Mouse (Mus musculus) forebrain, embryonic 10.5 days (tissue): ENCODE measurements at regions not wholly inside any gene's neighbourhood (a gene's known extent, or its start where the extent isn't known, plus 50 kb on each side); places are given as distances from the start of the nearest gene placed in this dataset.

Experiments
- DNase-seq: peaks from one replicate; pipeline ENCODE4 v3.0.0-alpha.2; 2017; ENCODE audit warnings: low spot score; ENCODE audit errors: extremely low spot score
- H3K27ac ChIP-seq: fragments of 300-500 bp; sonication (generic); 2 replicates; pipeline ENCODE4 v1.5.1; 2016; ENCODE audit warnings: mild to moderate bottlenecking
- H3K27me3 ChIP-seq: fragments of 300-500 bp; sonication (generic); 2 replicates; pipeline ENCODE4 v1.6.1; 2016; ENCODE audit warnings: mild to moderate bottlenecking; ENCODE audit not compliant: poor library complexity, severe bottlenecking
- H3K36me3 ChIP-seq: fragments of 300-500 bp; sonication (generic); replicated peaks from 2 replicates; pipeline ENCODE4 v1.6.1; 2016; ENCODE audit warnings: mild to moderate bottlenecking, moderate library complexity
- H3K4me1 ChIP-seq: fragments of 300-500 bp; sonication (generic); 2 replicates; pipeline ENCODE4 v1.6.1; 2016
- H3K4me3 ChIP-seq: fragments of 300-500 bp; sonication (generic); 2 replicates; pipeline ENCODE4 v1.5.1; 2016; ENCODE audit warnings: mild to moderate bottlenecking, moderate library complexity
- H3K9me3 ChIP-seq: fragments of 300-500 bp; sonication (generic); 2 replicates; pipeline ENCODE4 v1.6.1; 2016; ENCODE audit warnings: mild to moderate bottlenecking, moderate library complexity
- WGBS: fragments of 180-500 bp; shearing (Covaris S2); methylation state at CpG from one replicate; pipeline ENCODE4 v1.1.7; 2016; 5-methylcytosine and 5-hydroxymethylcytosine counted together

DNA sequence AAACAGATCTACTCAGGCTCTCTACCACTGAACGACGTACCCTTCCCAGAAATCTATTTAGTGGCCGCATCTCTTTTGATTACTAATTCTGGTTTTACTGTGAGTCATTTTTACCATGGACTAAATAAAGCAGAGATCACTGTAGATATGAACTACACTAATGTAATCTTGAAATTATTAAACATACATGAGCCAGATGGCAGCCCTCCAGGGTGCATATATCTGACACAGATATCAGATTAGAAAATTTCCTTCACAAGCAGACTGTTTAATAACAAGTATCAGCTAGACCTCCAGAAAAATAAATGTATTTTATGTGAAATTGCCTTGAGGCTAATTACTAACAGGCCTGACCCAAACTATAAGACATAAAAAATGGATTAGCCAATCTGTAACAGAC lies 388.4 kb downstream of the Lmo7 start:
- Histone ChIP-seq H3K27ac (no peak overlapping the region), H3K9me3 (no peaks in the 10 kb centered on the region), H3K36me3 (no peaks in the 10 kb centered on the region), H3K27me3 (no peaks in the 10 kb centered on the region), H3K4me3 (no peak overlapping the region), H3K4me1 (no peaks in the 10 kb centered on the region)
- 97% methylated on average over 3 of the region's 3 CpGs for WGBS
- DNase-seq: no peak

DNA sequence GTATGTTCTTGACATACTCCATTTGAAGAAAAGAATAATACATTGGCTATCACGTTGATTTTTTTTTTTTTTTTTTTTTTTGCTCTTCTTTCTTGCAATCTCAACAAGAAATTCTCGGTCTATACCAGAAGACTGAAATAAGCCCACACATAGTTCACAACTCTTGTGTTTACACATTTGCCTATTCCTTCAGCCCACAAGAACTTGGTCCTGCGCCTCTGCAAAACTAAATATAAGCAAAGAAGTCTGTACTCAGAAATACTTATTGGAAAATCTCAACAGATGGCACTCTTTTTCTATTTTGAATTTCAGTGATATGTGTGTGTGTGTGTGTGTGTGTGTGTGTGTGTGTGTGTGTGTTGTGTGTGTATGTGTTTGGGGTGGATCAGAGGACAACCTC lies 376.4 kb downstream of the Lmo7 start:
- no peaks in the 10 kb centered on the region for H3K9me3 ChIP-seq
- no peaks in the 10 kb centered on the region for H3K4me1 ChIP-seq
- H3K27ac ChIP-seq: no peak overlapping the region
- H3K4me3 ChIP-seq: no peak overlapping the region
- H3K27me3 ChIP-seq: no peaks in the 10 kb centered on the region
- H3K36me3 ChIP-seq: no peaks in the 10 kb centered on the region
- no peak for DNase-seq
- 87% methylated on average over 3 of the region's 3 CpGs for WGBS

DNA sequence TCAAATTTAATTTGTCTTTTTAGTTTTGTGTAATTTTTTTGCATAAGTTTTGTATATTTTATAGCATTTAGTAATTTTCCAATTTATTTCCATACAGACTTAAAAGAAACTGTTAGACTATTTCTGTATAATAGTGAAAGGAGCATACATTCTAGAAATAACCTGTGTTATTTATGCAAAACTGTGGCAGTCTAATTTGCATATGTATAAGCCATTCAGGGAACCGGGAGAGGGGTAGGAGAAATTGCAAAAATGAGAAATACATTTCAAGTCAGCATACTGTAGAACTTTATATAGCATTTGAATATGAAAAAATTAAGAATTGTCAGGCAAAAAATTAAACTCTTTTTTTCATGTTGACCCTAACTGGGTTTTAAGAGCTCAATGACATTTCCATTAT lies 364.3 kb downstream of the Lmo7 start:
- WGBS: 86% methylated on average over 1 of the region's 1 CpGs

DNA sequence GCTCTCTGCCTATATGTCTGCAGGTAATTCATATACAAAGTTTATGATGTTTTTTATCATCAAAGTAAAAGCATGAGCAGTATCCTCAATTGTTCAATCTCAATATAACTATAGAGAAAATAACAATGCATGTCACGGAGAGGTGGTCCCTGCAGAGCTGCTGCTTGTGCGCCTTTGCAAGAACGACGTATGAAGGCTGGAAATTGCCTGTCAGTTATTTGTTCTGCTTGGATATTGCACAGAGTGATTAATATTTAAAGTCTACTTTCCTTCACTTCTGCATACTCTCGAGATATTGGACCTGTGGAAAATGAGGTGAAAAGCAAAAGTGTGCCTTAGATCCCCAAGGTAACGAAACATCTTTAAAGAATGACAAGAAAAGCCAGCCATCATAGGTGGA lies 362.8 kb downstream of the Lmo7 start:
- Histone ChIP-seq H3K4me1 (no peaks in the 10 kb centered on the region), H3K4me3 (no peak overlapping the region), H3K27ac (no peak overlapping the region), H3K36me3 (no peaks in the 10 kb centered on the region), H3K27me3 (no peaks in the 10 kb centered on the region), H3K9me3 (no peaks in the 10 kb centered on the region)
- no peak for DNase-seq
- WGBS: 84% methylated on average over 6 of the region's 6 CpGs

More for the DNA sequence above, 364.3 kb downstream of the Lmo7 start:
- H3K9me3 ChIP-seq: no peaks in the 10 kb centered on the region
- H3K27ac ChIP-seq: no peak overlapping the region
- no peak for DNase-seq
- no peaks in the 10 kb centered on the region for H3K36me3 ChIP-seq
- H3K4me1 ChIP-seq: no peaks in the 10 kb centered on the region
- no peak overlapping the region for H3K4me3 ChIP-seq
- H3K27me3 ChIP-seq: no peaks in the 10 kb centered on the region

DNA sequence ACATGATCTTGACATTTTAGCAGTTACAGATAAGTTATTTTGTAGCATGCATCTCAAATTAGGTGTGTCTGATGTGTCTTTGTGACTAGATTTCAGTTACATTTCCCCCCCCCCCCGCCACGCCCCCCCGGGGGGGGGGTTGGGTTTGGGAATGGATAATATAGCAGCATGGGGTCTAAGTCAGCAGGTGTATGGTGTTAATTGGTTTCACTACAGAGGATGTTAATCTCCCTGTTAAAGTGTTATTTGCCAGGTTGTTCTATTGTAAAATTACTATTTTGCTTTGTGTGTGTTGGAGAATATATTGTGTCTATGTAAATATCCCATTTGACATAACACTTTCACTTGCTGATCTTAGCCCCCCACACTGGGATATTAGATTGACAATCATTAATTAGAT lies 319.2 kb downstream of the Lmo7 start:
- Histone ChIP-seq H3K9me3 (no peaks in the 10 kb centered on the region), H3K4me3 (no peak overlapping the region), H3K27ac (no peak overlapping the region), H3K36me3 (no peaks in the 10 kb centered on the region), H3K27me3 (no peaks in the 10 kb centered on the region), H3K4me1 (no peaks in the 10 kb centered on the region)
- no peak for DNase-seq
- WGBS: 8% methylated on average over 3 of the region's 3 CpGs

DNA sequence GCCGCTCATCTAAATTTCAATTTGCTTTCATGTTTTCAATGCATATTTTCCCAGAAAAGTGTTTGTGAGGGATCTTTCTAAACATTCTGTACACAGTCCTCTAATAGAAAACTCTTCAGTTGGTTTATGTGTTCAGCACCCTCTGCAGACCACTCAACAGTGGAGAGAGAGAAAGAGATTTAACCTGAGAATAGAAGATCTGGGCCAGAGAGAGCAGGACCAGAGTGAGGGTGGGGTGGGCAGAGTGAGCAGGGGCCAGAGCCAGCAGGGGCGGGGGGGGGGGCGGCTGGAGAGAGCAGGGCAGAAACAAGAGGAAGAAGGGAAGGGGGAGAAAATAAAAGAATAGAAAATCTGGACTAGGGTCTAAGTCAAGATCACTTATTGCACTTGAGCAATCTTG lies 318.7 kb downstream of the Lmo7 start:
- Histone ChIP-seq H3K4me3 (no peak overlapping the region), H3K36me3 (no peaks in the 10 kb centered on the region), H3K9me3 (no peaks in the 10 kb centered on the region), H3K27ac (no peak overlapping the region), H3K4me1 (no peaks in the 10 kb centered on the region), H3K27me3 (no peaks in the 10 kb centered on the region)
- no peak for DNase-seq
- WGBS: 89% methylated on average over 1 of the region's 3 CpGs

DNA sequence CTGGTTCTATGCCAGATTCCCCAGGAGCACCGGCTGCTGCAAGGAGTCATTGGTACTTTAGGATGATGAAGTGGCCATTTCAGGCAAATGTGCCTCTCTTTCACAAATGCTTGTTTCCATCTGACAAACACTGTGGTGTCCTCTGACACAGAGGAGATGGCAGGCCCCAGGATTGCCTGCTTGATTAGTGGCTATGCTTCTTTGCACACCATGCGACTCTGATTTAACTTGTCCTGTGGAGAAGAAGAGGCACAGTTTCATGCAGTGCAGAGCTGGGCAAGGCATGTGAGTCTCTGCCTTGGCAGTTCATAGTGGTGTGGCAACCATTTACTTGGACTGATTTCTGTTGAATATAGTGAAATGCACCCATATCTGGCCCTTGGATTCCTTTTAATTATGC lies 308.4 kb downstream of the Lmo7 start:
- WGBS: 95% methylated on average over 2 of the region's 2 CpGs
- Histone ChIP-seq H3K9me3 (no peaks in the 10 kb centered on the region), H3K36me3 (no peaks in the 10 kb centered on the region), H3K4me1 (no peaks in the 10 kb centered on the region), H3K4me3 (no peak overlapping the region), H3K27me3 (no peaks in the 10 kb centered on the region), H3K27ac (no peak overlapping the region)
- DNase-seq: no peak

DNA sequence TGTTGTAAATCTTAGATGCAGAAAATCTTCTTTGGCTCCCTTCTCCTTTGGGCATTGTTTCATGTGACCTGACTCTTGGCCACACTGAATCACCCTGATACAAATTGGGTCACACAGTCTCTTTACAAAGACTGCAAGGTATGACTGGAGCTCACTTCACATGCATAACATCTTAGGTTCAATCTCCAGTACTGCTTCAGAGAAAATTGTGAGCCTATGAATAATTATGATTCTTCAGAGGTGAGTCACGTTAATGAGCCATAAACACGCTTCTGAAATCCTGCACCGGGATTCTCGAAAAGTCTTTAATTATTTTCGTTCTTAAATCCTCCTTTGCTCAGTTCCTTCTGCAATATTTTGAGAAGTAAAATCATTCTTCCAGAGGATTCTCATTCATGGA lies 307.7 kb downstream of the Lmo7 start:
- 93% methylated on average over 5 of the region's 5 CpGs for WGBS
- H3K4me3 ChIP-seq: no peak overlapping the region
- DNase-seq: no peak
- H3K36me3 ChIP-seq: no peaks in the 10 kb centered on the region
- no peaks in the 10 kb centered on the region for H3K4me1 ChIP-seq
- H3K27me3 ChIP-seq: no peaks in the 10 kb centered on the region
- H3K9me3 ChIP-seq: no peaks in the 10 kb centered on the region
- H3K27ac ChIP-seq: no peak overlapping the region

DNA sequence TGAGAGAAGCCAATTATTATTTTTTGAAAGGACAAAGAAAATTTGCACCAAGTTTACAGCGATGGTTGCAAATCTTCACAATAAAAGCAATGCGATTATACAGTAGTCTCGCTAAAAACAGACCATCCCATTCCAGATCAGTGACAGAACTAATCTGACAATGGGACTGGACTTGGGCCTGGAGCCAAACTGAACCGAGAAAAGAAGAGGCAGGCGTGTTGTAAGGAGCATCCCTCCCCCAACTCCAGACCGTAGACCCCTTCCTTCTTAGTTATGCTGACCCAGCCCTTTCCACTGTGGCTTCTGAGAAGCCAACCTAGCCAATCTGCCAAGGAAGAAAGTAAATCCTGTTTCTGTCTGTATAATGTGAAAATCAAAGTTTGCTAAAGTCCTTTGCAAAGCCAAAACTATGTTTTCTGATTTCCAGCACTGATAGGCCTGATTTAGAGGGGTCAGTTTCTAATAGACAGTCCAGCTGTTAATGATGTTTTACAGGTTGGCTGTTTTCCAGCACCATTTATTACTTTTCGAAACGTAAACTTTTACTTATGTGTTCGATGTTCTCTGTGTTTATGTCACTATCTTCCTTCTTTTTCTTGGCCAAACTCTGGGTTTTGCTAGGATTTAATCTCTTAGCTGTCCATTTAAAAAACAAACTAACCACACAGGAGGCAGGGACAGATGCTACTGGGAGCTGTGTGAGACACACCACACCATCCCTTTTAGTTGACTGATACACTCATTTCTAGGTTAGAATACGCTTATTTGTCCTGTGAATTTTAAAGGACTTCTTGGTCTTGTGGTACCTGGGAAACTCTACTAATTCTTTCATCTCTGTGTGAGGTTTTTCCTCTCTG lies 301.5 kb downstream of the Lmo7 start:
- no peaks in the 10 kb centered on the region for H3K9me3 ChIP-seq
- no peak overlapping the region for H3K27ac ChIP-seq
- no peaks in the 10 kb centered on the region for H3K36me3 ChIP-seq
- H3K4me1 ChIP-seq: no peaks in the 10 kb centered on the region
- no peaks in the 10 kb centered on the region for H3K27me3 ChIP-seq
- H3K4me3 ChIP-seq: no peak overlapping the region
- DNase-seq: no peak
- 89% methylated on average over 10 of the region's 10 CpGs for WGBS

DNA sequence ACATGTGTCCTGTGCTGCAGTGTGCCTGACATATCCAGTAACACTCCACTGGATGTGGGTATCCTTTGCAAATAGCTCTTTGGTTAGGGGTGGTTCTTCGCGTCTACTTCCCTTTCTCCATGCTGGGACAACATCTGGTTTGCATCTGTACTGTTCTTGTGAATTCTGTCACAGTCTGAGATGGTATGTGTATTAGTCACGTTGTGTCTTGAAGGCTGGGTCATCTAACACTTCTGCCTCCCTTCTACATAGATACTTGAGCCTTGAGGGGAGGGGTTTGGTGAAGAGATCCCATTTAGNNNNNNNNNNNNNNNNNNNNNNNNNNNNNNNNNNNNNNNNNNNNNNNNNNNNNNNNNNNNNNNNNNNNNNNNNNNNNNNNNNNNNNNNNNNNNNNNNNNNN lies 294.9 kb downstream of the Lmo7 start:
- no peaks in the 10 kb centered on the region for H3K27me3 ChIP-seq
- no peaks in the 10 kb centered on the region for H3K36me3 ChIP-seq
- no peaks in the 10 kb centered on the region for H3K9me3 ChIP-seq
- no peak for DNase-seq
- no peaks in the 10 kb centered on the region for H3K4me1 ChIP-seq
- no peak overlapping the region for H3K4me3 ChIP-seq
- 60% methylated on average over 3 of the region's 3 CpGs for WGBS
- H3K27ac ChIP-seq: no peak overlapping the region

DNA sequence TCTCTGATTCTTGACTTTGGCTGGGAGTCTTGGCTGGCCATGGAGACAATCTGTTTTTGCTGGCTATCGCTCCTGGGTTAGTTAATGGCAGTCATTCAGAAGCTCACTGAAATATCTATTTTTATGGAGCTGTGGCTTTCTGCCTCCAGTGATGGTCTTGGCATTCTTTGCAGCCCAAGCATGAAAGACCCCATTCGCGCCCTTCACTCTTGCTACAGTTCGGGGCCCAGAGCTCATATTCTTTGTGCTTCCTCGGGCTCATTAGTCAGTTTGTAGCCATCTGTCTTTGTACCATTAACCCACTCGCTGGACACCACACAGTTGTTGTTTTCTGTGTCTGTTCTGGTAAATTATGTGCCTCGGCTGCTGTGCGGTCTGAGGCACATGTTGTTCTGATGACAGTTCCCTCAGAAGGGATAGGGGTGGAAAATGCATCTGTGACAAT lies 290.4 kb downstream of the Lmo7 start:
- no peaks in the 10 kb centered on the region for H3K4me1 ChIP-seq
- no peaks in the 10 kb centered on the region for H3K27me3 ChIP-seq
- no peaks in the 10 kb centered on the region for H3K36me3 ChIP-seq
- WGBS: 88% methylated on average over 8 of the region's 8 CpGs
- no peaks in the 10 kb centered on the region for H3K9me3 ChIP-seq
- no peak overlapping the region for H3K4me3 ChIP-seq
- no peak overlapping the region for H3K27ac ChIP-seq
- DNase-seq: no peak

DNA sequence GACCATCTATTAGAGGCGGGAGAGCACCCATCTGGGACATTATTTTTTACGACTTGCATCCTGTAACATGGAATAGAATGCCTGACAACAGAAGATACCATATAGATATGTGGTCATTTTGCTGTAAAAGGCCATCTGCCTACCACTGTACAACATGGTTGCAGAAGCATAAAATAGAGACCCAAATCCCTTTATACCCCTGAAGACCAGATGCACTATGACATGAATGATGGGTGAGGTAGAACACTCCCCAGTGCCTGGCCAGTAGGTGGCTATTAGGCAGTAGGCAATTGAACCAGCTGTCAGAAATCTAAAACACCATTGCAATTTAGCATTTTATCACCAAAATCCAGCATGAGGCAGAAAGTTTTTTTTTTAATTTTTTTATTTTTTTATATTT lies 289.6 kb downstream of the Lmo7 start:
- no peak for DNase-seq

DNA sequence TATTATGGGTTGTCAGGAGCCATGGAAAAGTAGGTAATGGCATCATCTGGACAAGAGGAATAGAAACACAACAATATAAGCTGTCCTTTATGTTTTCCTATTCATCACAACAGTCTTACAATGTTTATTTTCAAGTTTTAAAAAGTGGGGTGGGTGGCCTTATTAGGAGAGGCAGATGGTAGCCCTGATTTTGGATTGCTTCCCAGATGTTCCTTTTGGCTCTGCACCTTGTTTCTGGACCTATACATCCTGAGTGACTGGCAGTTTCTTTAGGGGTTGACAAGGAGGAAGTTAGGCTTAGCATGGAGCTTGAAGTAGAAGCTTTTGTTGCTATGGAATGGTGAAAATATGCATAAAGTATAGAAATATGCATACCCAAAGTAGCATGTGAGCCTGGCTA lies 286.8 kb downstream of the Lmo7 start:
- Histone ChIP-seq H3K36me3 (no peaks in the 10 kb centered on the region), H3K4me3 (no peak overlapping the region), H3K4me1 (no peaks in the 10 kb centered on the region), H3K27me3 (no peaks in the 10 kb centered on the region), H3K9me3 (no peaks in the 10 kb centered on the region), H3K27ac (no peak overlapping the region)
- no peak for DNase-seq

More for the DNA sequence above, 289.6 kb downstream of the Lmo7 start:
- 91% methylated on average over 2 of the region's 2 CpGs for WGBS
- Histone ChIP-seq H3K4me3 (no peak overlapping the region), H3K27ac (no peak overlapping the region), H3K27me3 (no peaks in the 10 kb centered on the region), H3K4me1 (no peaks in the 10 kb centered on the region), H3K9me3 (no peaks in the 10 kb centered on the region), H3K36me3 (no peaks in the 10 kb centered on the region)
